Comparison of ENCODE assay signal across 8 mouse cellular contexts in genomic region chrX:7610536-7611258, GRCm38 (mm10). TPM values are rescaled to one million over a fixed set of nuclear protein-coding genes. Genes with fewer than 3 reads are reported as not detected.
DNase-seq lines count a peak whose midpoint lies in the region; ATAC-seq lines count a peak whose summit lies in the region.

No protein-coding gene starts in this region.

- WGBS in lung, embryonic 16.5 days = 22% methylated on average over 26 of the region's 26 CpGs
- WGBS in hindbrain, embryonic 16.5 days = 19% methylated on average over 23 of the region's 26 CpGs
- WGBS in midbrain, embryonic 14.5 days = 21% methylated on average over 26 of the region's 26 CpGs

- H3K4me3 ChIP-seq in lung, embryonic 16.5 days (ENCODE audit: low read length) = peak overlapping the region; percentile 43
- peak overlapping the region; percentile 43 for H3K4me3 ChIP-seq in hindbrain, embryonic 16.5 days (ENCODE audit: low read length)
- peak overlapping the region; percentile 38 for H3K4me3 ChIP-seq in midbrain, embryonic 14.5 days (replicated peaks; ENCODE audit: low read depth, low read length)

- H3K4me1 ChIP-seq in lung, embryonic 16.5 days (replicated peaks; ENCODE audit: control insufficient read depth, insufficient read depth, low read length) = no peaks in the 10 kb centered on the region
- peaks cover 2% of the 10 kb centered on the region; the same call in 1 of the 2 replicates for H3K4me1 ChIP-seq in hindbrain, embryonic 16.5 days (ENCODE audit: control insufficient read depth, insufficient read depth, low read depth, low read length)
- H3K4me1 ChIP-seq in midbrain, embryonic 14.5 days (ENCODE audit: control insufficient read depth, insufficient read depth, low read length) = no peaks in the 10 kb centered on the region

- no peaks in the 10 kb centered on the region for H3K9me3 ChIP-seq in lung, embryonic 16.5 days (ENCODE audit: control insufficient read depth, low read length)
- H3K9me3 ChIP-seq in hindbrain, embryonic 16.5 days (ENCODE audit: control insufficient read depth, low read length) = no peaks in the 10 kb centered on the region
- H3K9me3 ChIP-seq in midbrain, embryonic 14.5 days (ENCODE audit: control insufficient read depth, low read length) = no peaks in the 10 kb centered on the region

- H3K9ac ChIP-seq in lung, embryonic 16.5 days (ENCODE audit: low read length) = peak overlapping the region; percentile 39; the same call in 1 of the 2 replicates
- H3K9ac ChIP-seq in hindbrain, embryonic 16.5 days (ENCODE audit: low read depth, low read length) = peak overlapping the region; percentile 64
- peak overlapping the region; percentile 61 for H3K9ac ChIP-seq in midbrain, embryonic 14.5 days (replicated peaks; ENCODE audit: low read length)

- peak overlapping the region; percentile 60 for H3K4me2 ChIP-seq in lung, embryonic 16.5 days (ENCODE audit: low read depth, low read length)
- peak overlapping the region; percentile 68 for H3K4me2 ChIP-seq in hindbrain, embryonic 16.5 days (ENCODE audit: low read length)
- H3K4me2 ChIP-seq in midbrain, embryonic 14.5 days (ENCODE audit: low read length) = peak overlapping the region; percentile 62

- H3K36me3 ChIP-seq in lung, embryonic 16.5 days (ENCODE audit: control insufficient read depth, insufficient read depth, low read length) = no peaks in the 10 kb centered on the region
- no peaks in the 10 kb centered on the region for H3K36me3 ChIP-seq in hindbrain, embryonic 16.5 days (ENCODE audit: control insufficient read depth, insufficient read depth, low read length)
- no peaks in the 10 kb centered on the region for H3K36me3 ChIP-seq in midbrain, embryonic 14.5 days (ENCODE audit: control insufficient read depth, insufficient read depth, low read length)

- no peak overlapping the region for H3K27ac ChIP-seq in lung, embryonic 16.5 days (ENCODE audit: low read length)
- peak overlapping the region; percentile 59 for H3K27ac ChIP-seq in hindbrain, embryonic 16.5 days (ENCODE audit: low read depth, low read length)
- no peak overlapping the region for H3K27ac ChIP-seq in midbrain, embryonic 14.5 days (replicated peaks; ENCODE audit: low read depth, low read length)

- H3K27me3 ChIP-seq in lung, embryonic 16.5 days (ENCODE audit: control insufficient read depth, insufficient read depth, low read depth, low read length) = no peaks in the 10 kb centered on the region
- no peaks in the 10 kb centered on the region for H3K27me3 ChIP-seq in hindbrain, embryonic 16.5 days (replicated peaks; ENCODE audit: control insufficient read depth, insufficient read depth, low read length)
- no peaks in the 10 kb centered on the region for H3K27me3 ChIP-seq in midbrain, embryonic 14.5 days (ENCODE audit: control insufficient read depth, insufficient read depth, low read length)

- no peak for DNase-seq in lung, postnatal 25 days (ENCODE audit: low spot score)
- DNase-seq in midbrain, embryonic 14.5 days = peak; percentile 55
- no peak for DNase-seq in gastrocnemius, adult 8-10 months (ENCODE audit: low spot score in 2 of 2)
- no peak for DNase-seq in ovary, adult 18-20 months (ENCODE audit: low spot score)
- DNase-seq in heart, adult 9 months (ENCODE audit: low spot score in 2 of 2) = no peak

- ATAC-seq in lung, embryonic 16.5 days (ENCODE audit: low read depth) = peak; percentile 23; the same call in 1 of the 2 replicates
- peak; percentile 36; the same call in 1 of the 2 replicates for ATAC-seq in common myeloid progenitor, adult 5-6 weeks (replicated peaks; ENCODE audit: low read depth, poor library complexity, severe bottlenecking)
- peak; percentile 82 for ATAC-seq in hindbrain, embryonic 16.5 days
- peak; percentile 24 for ATAC-seq in midbrain, embryonic 14.5 days (ENCODE audit: low FRiP score, low TSS enrichment)

RNA-seq across cellular contexts. Expression of gene Cacna1f, which starts 3.8 kb away (rescaled TPM):
- 0.08 TPM in 1 of 2 replicates, not detected in the other for polyA plus RNA-seq in lung, embryonic 16.5 days (2015; fragmentation: Nextera tagmentation; extraction: Ambion mirVana)
- total RNA-seq in common myeloid progenitor, adult 5-6 weeks (2017) = 0.05 TPM in 1 of 2 replicates, not detected in the other
- 0.20 and 0.27 TPM in 2 replicates for polyA plus RNA-seq in hindbrain, embryonic 16.5 days (2015; fragmentation: Nextera tagmentation; extraction: Ambion mirVana)
- polyA plus RNA-seq in midbrain, embryonic 14.5 days (2014; fragmentation: Nextera tagmentation; extraction: Ambion mirVana) = 0.04 TPM in 1 of 2 replicates, not detected in the other
- not detected for total RNA-seq in gastrocnemius, adult 8-10 months (2022)

RNA-seq across cellular contexts. Expression of gene Ccdc22, which starts 5.4 kb away (rescaled TPM):
- 29.9 and 30.2 TPM in 2 replicates for polyA plus RNA-seq in lung, embryonic 16.5 days (2015; fragmentation: Nextera tagmentation; extraction: Ambion mirVana)
- total RNA-seq in common myeloid progenitor, adult 5-6 weeks (2017) = 31.2 and 36.4 TPM in 2 replicates
- polyA plus RNA-seq in hindbrain, embryonic 16.5 days (2015; fragmentation: Nextera tagmentation; extraction: Ambion mirVana) = 28.0 and 29.5 TPM in 2 replicates
- 29.8 and 30.1 TPM in 2 replicates for polyA plus RNA-seq in midbrain, embryonic 14.5 days (2014; fragmentation: Nextera tagmentation; extraction: Ambion mirVana)
- total RNA-seq in gastrocnemius, adult 8-10 months (2022) = 10 to 100 TPM; 10.1 to 13.8 (median 11.6) TPM

RNA-seq across cellular contexts. Expression of gene Syp, which starts 27.6 kb away (rescaled TPM):
- 2.6 and 3.2 TPM in 2 replicates for polyA plus RNA-seq in lung, embryonic 16.5 days (2015; fragmentation: Nextera tagmentation; extraction: Ambion mirVana)
- 1.6 TPM in 1 of 2 replicates, not detected in the other for total RNA-seq in common myeloid progenitor, adult 5-6 weeks (2017)
- 249 and 292 TPM in 2 replicates for polyA plus RNA-seq in hindbrain, embryonic 16.5 days (2015; fragmentation: Nextera tagmentation; extraction: Ambion mirVana)
- polyA plus RNA-seq in midbrain, embryonic 14.5 days (2014; fragmentation: Nextera tagmentation; extraction: Ambion mirVana) = 81.7 and 125 TPM in 2 replicates
- total RNA-seq in gastrocnemius, adult 8-10 months (2022) = 1 to 10 TPM in 3 of 4 experiments, under 1 TPM in 1; 0.73 to 4.3 (median 2.2) TPM

RNA-seq across cellular contexts. Expression of gene Ppp1r3f, which starts 36.6 kb away (rescaled TPM):
- polyA plus RNA-seq in lung, embryonic 16.5 days (2015; fragmentation: Nextera tagmentation; extraction: Ambion mirVana) = 1.4 and 1.5 TPM in 2 replicates
- 0.82 and 1.0 TPM in 2 replicates for total RNA-seq in common myeloid progenitor, adult 5-6 weeks (2017)
- polyA plus RNA-seq in hindbrain, embryonic 16.5 days (2015; fragmentation: Nextera tagmentation; extraction: Ambion mirVana) = 7.1 and 8.7 TPM in 2 replicates
- 4.0 and 6.8 TPM in 2 replicates for polyA plus RNA-seq in midbrain, embryonic 14.5 days (2014; fragmentation: Nextera tagmentation; extraction: Ambion mirVana)
- 1 to 10 TPM; 2.4 to 4.7 (median 4.3) TPM for total RNA-seq in gastrocnemius, adult 8-10 months (2022)

RNA-seq across cellular contexts. Expression of gene Foxp3, which starts 37.3 kb away (rescaled TPM):
- 0.11 TPM in 1 of 2 replicates, not detected in the other for polyA plus RNA-seq in lung, embryonic 16.5 days (2015; fragmentation: Nextera tagmentation; extraction: Ambion mirVana)
- 0.05 TPM in 1 of 2 replicates, not detected in the other for total RNA-seq in common myeloid progenitor, adult 5-6 weeks (2017)
- 0.06 and 0.18 TPM in 2 replicates for polyA plus RNA-seq in hindbrain, embryonic 16.5 days (2015; fragmentation: Nextera tagmentation; extraction: Ambion mirVana)
- polyA plus RNA-seq in midbrain, embryonic 14.5 days (2014; fragmentation: Nextera tagmentation; extraction: Ambion mirVana) = 0.58 TPM in 1 of 2 replicates, not detected in the other
- under 1 TPM in 2 of 4 experiments, not detected in 2; 0.19 to 0.59 TPM for total RNA-seq in gastrocnemius, adult 8-10 months (2022)

Comparison
In these comparisons a context has a peak if more than half of its experiments do, and no peak if none do; other contexts are left out.
1. ATAC-seq: peak in every context shown above with its lines; median percentile 82 in hindbrain, embryonic 16.5 days; 36 in common myeloid progenitor, adult 5-6 weeks; 24 in midbrain, embryonic 14.5 days; 23 in lung, embryonic 16.5 days.
2. RNA of gene Syp, which starts 27.6 kb away (polyA plus RNA-seq): 249 to 292 TPM in hindbrain, embryonic 16.5 days and 81.7 to 125 TPM in midbrain, embryonic 14.5 days; 2.6 to 3.2 TPM in lung, embryonic 16.5 days; every median in the first group is over 10 times any median in the second.
3. Peak in every context shown above with its lines, with median percentiles within 50 percentile points of each other: H3K4me2 ChIP-seq, H3K4me3 ChIP-seq and H3K9ac ChIP-seq.